Mouse (Mus musculus): ENCODE results near the gene Gm28729.
"Not testable (repeated sequence)": the region's sequence is repeated elsewhere in the genome, so short reads cannot be mapped to it uniquely, and the experiment has no call there.

- TF ChIP-seq CTCF (IDR thresholded peaks at IDR 0.05; ENCODE audit: borderline replicate concordance, insufficient read depth, low read length); POLR2A (IDR thresholded peaks at IDR 0.05; ENCODE audit: low read depth, low read length): not testable (repeated sequence)
Observed at GRCm38 (mm10) chr9:96487869-96488268, 37.2 kb downstream of the Gm28729 start.
